Mouse (Mus musculus) limb, embryonic 15.5 days (tissue): ENCODE measurements at regions not wholly inside any gene's neighbourhood (a gene's known extent, or its start where the extent isn't known, plus 50 kb on each side); places are given as distances from the start of the nearest gene placed in this dataset.

Experiments
- ATAC-seq: fragments of 200-750 bp; cut with Nextera tagmentation; 2 replicates; pipeline ENCODE4 v1.8.0; 2017; ENCODE audit warnings: low read depth, moderate TSS enrichment; ENCODE audit not compliant: insufficient number of reproducible peaks, low FRiP score, low TSS enrichment
- H3K27ac ChIP-seq: fragments of 300-500 bp; sonication (generic); 2 replicates; pipeline ENCODE4 v1.5.1; 2015; ENCODE audit warnings: moderate library complexity, mild to moderate bottlenecking, inconsistent platforms
- H3K27me3 ChIP-seq: fragments of 300-500 bp; sonication (generic); 2 replicates; pipeline ENCODE4 v1.6.1; 2015; ENCODE audit warnings: inconsistent platforms
- H3K36me3 ChIP-seq: fragments of 300-500 bp; sonication (generic); 2 replicates; pipeline ENCODE4 v1.6.1; 2015; ENCODE audit warnings: inconsistent platforms
- H3K4me1 ChIP-seq: fragments of 300-500 bp; sonication (generic); 2 replicates; pipeline ENCODE4 v1.6.1; 2015; ENCODE audit warnings: inconsistent platforms
- H3K4me2 ChIP-seq: fragments of 300-500 bp; sonication (generic); 2 replicates; pipeline ENCODE4 v1.6.1; 2015; ENCODE audit warnings: mild to moderate bottlenecking, inconsistent platforms
- H3K4me3 ChIP-seq: fragments of 300-500 bp; sonication (generic); 2 replicates; pipeline ENCODE4 v1.5.1; 2015; ENCODE audit warnings: mild to moderate bottlenecking, inconsistent platforms
- H3K9ac ChIP-seq: fragments of 300-500 bp; sonication (generic); 2 replicates; pipeline ENCODE4 v1.6.1; 2015; ENCODE audit warnings: inconsistent platforms
- H3K9me3 ChIP-seq: fragments of 300-500 bp; sonication (generic); 2 replicates; pipeline ENCODE4 v1.6.1; 2016; ENCODE audit warnings: inconsistent platforms
- WGBS: fragments of 180-500 bp; shearing (Covaris S2); methylation state at CpG from one replicate; pipeline ENCODE4 v1.1.7; 2015; 5-methylcytosine and 5-hydroxymethylcytosine counted together

GRCm38 (mm10) chr1:169140056-169140455 lies 391.2 kb downstream of the Nuf2 start:
- no peak overlapping the region for H3K4me3 ChIP-seq
- no peaks in the 10 kb centered on the region for H3K27me3 ChIP-seq

GRCm38 (mm10) chr1:169139507-169139906 lies 391.8 kb downstream of the Nuf2 start:
- no peaks in the 10 kb centered on the region for H3K36me3 ChIP-seq
- no peaks in the 10 kb centered on the region for H3K9me3 ChIP-seq
- no peak overlapping the region for H3K4me3 ChIP-seq
- no peaks in the 10 kb centered on the region for H3K27me3 ChIP-seq
- no peaks in the 10 kb centered on the region for H3K4me1 ChIP-seq
- no peak overlapping the region for H3K4me2 ChIP-seq
- no peak overlapping the region for H3K27ac ChIP-seq
- WGBS = 59% methylated on average over 5 of the region's 5 CpGs
- no peak overlapping the region for H3K9ac ChIP-seq
- no peak for ATAC-seq

More at GRCm38 (mm10) chr1:169140056-169140455, 391.2 kb downstream of the Nuf2 start:
- Histone ChIP-seq H3K9ac (no peak overlapping the region), H3K9me3 (no peaks in the 10 kb centered on the region), H3K4me2 (no peak overlapping the region), H3K4me1 (no peaks in the 10 kb centered on the region), H3K27ac (no peak overlapping the region), H3K36me3 (no peaks in the 10 kb centered on the region)
- ATAC-seq = no peak
- WGBS = 75% methylated on average over 3 of the region's 3 CpGs

- H3K4me1 ChIP-seq = no peaks in the 10 kb centered on the region
- no peak overlapping the region for H3K4me2 ChIP-seq
- H3K9ac ChIP-seq = no peak overlapping the region
- H3K27ac ChIP-seq = no peak overlapping the region
- H3K27me3 ChIP-seq = no peaks in the 10 kb centered on the region
- H3K36me3 ChIP-seq = no peaks in the 10 kb centered on the region
- H3K4me3 ChIP-seq = no peak overlapping the region
- no peaks in the 10 kb centered on the region for H3K9me3 ChIP-seq
- ATAC-seq = no peak
- 38% methylated on average over 2 of the region's 2 CpGs for WGBS
Measured at GRCm38 (mm10) chr1:169139184-169139486, 392.1 kb downstream of the Nuf2 start.

- no peak overlapping the region for H3K4me3 ChIP-seq
- no peaks in the 10 kb centered on the region for H3K4me1 ChIP-seq
- no peak overlapping the region for H3K9ac ChIP-seq
- no peak for ATAC-seq
- no peak overlapping the region for H3K4me2 ChIP-seq
- no peaks in the 10 kb centered on the region for H3K9me3 ChIP-seq
- 54% methylated on average over 6 of the region's 6 CpGs for WGBS
- H3K27me3 ChIP-seq = no peaks in the 10 kb centered on the region
- H3K36me3 ChIP-seq = no peaks in the 10 kb centered on the region
- no peak overlapping the region for H3K27ac ChIP-seq
Measured at GRCm38 (mm10) chr1:169138404-169139183, 392.7 kb downstream of the Nuf2 start.

- no peaks in the 10 kb centered on the region for H3K4me1 ChIP-seq
- H3K36me3 ChIP-seq = no peaks in the 10 kb centered on the region
- no peak for ATAC-seq
- H3K4me2 ChIP-seq = no peak overlapping the region
- H3K27me3 ChIP-seq = no peaks in the 10 kb centered on the region
- no peak overlapping the region for H3K9ac ChIP-seq
- H3K4me3 ChIP-seq = no peak overlapping the region
- H3K27ac ChIP-seq = no peak overlapping the region
- no peaks in the 10 kb centered on the region for H3K9me3 ChIP-seq
Measured at GRCm38 (mm10) chr1:169135542-169135941, 395.7 kb downstream of the Nuf2 start.

GRCm38 (mm10) chr1:169103669-169104068 lies 427.6 kb downstream of the Nuf2 start:
- Histone ChIP-seq H3K4me3 (no peak overlapping the region), H3K9me3 (no peaks in the 10 kb centered on the region), H3K36me3 (no peaks in the 10 kb centered on the region), H3K4me2 (no peak overlapping the region), H3K27ac (no peak overlapping the region), H3K4me1 (no peaks in the 10 kb centered on the region), H3K9ac (no peak overlapping the region), H3K27me3 (no peaks in the 10 kb centered on the region)
- WGBS = 46% methylated on average over 4 of the region's 4 CpGs
- no peak for ATAC-seq

GRCm38 (mm10) chr1:169103113-169103512 lies 428.2 kb downstream of the Nuf2 start:
- no peak for ATAC-seq
- Histone ChIP-seq H3K9ac (no peak overlapping the region), H3K36me3 (no peaks in the 10 kb centered on the region), H3K4me3 (no peak overlapping the region), H3K9me3 (no peaks in the 10 kb centered on the region), H3K27me3 (no peaks in the 10 kb centered on the region), H3K4me2 (no peak overlapping the region), H3K27ac (no peak overlapping the region), H3K4me1 (no peaks in the 10 kb centered on the region)
- WGBS = 37% methylated on average over 2 of the region's 2 CpGs

- Histone ChIP-seq H3K36me3 (no peaks in the 10 kb centered on the region), H3K27me3 (no peaks in the 10 kb centered on the region), H3K27ac (no peak overlapping the region), H3K4me2 (no peak overlapping the region), H3K9ac (no peak overlapping the region), H3K4me1 (no peaks in the 10 kb centered on the region), H3K9me3 (no peaks in the 10 kb centered on the region), H3K4me3 (no peak overlapping the region)
- WGBS = 32% methylated on average over 5 of the region's 5 CpGs
- ATAC-seq = no peak
Measured at GRCm38 (mm10) chr1:169099221-169099620, 432.0 kb downstream of the Nuf2 start.

- H3K4me2 ChIP-seq = no peak overlapping the region
Measured at GRCm38 (mm10) chr1:169096737-169097136, 434.5 kb downstream of the Nuf2 start.

GRCm38 (mm10) chr1:169093602-169094354 lies 437.5 kb downstream of the Nuf2 start:
- no peak overlapping the region for H3K4me3 ChIP-seq
- no peak overlapping the region for H3K27ac ChIP-seq
- H3K9me3 ChIP-seq = no peaks in the 10 kb centered on the region
- ATAC-seq = no peak
- H3K4me1 ChIP-seq = no peaks in the 10 kb centered on the region
- H3K9ac ChIP-seq = no peak overlapping the region
- H3K36me3 ChIP-seq = no peaks in the 10 kb centered on the region
- WGBS = 66% methylated on average over 3 of the region's 3 CpGs
- no peaks in the 10 kb centered on the region for H3K27me3 ChIP-seq
- H3K4me2 ChIP-seq = no peak overlapping the region

More at GRCm38 (mm10) chr1:169096737-169097136, 434.5 kb downstream of the Nuf2 start:
- Histone ChIP-seq H3K4me1 (no peaks in the 10 kb centered on the region), H3K9ac (no peak overlapping the region), H3K4me3 (no peak overlapping the region), H3K36me3 (no peaks in the 10 kb centered on the region), H3K9me3 (no peaks in the 10 kb centered on the region), H3K27ac (no peak overlapping the region), H3K27me3 (no peaks in the 10 kb centered on the region)
- WGBS = 41% methylated on average over 5 of the region's 5 CpGs
- ATAC-seq = no peak

- Histone ChIP-seq H3K4me3 (no peak overlapping the region), H3K4me2 (no peak overlapping the region), H3K27ac (no peak overlapping the region), H3K27me3 (no peaks in the 10 kb centered on the region), H3K9ac (no peak overlapping the region), H3K9me3 (no peaks in the 10 kb centered on the region), H3K36me3 (no peaks in the 10 kb centered on the region), H3K4me1 (no peaks in the 10 kb centered on the region)
- 67% methylated on average over 3 of the region's 3 CpGs for whole genome bisulfite sequencing
- no peak for ATAC-seq
Measured at GRCm38 (mm10) chr1:169086032-169086431, 445.2 kb downstream of the Nuf2 start.

- H3K9me3 ChIP-seq = no peaks in the 10 kb centered on the region
- no peaks in the 10 kb centered on the region for H3K36me3 ChIP-seq
- H3K27ac ChIP-seq = no peak overlapping the region
- no peaks in the 10 kb centered on the region for H3K4me1 ChIP-seq
- 92% methylated on average over 1 of the region's 1 CpGs for WGBS
- H3K27me3 ChIP-seq = no peaks in the 10 kb centered on the region
- H3K4me3 ChIP-seq = no peak overlapping the region
- no peak overlapping the region for H3K4me2 ChIP-seq
- ATAC-seq = no peak
- no peak overlapping the region for H3K9ac ChIP-seq
Measured at GRCm38 (mm10) chr1:169080686-169081085, 450.6 kb downstream of the Nuf2 start.
